Mouse (Mus musculus) 416B (cell line): Measurements from ENCODE around the gene Ncoa6.

ENCODE experiments used
- DNase-seq: peaks from one replicate; pipeline ENCODE4 v3.0.0; 2011; ENCODE audit warnings: low read depth

Gene Ncoa6

GRCm38 (mm10) chr2:155367635-155368284 lies 105.9 kb downstream of the Ncoa6 start:
- DNase-seq, result peak; percentile 49

- DNase-seq, result no peak
Observed at GRCm38 (mm10) chr2:155357686-155358399, 115.9 kb downstream of the Ncoa6 start.

- DNase-seq, result peak; percentile 96
Observed at GRCm38 (mm10) chr2:155356971-155357591, 116.6 kb downstream of the Ncoa6 start, which contains the start of gene Pigu. TSS of gene Pigu (minus strand) at chr2:155357430.

- DNase-seq, result no peak
Observed at GRCm38 (mm10) chr2:155354402-155354801, 119.3 kb downstream of the Ncoa6 start.

GRCm38 (mm10) chr2:155346670-155347069 lies 127.0 kb downstream of the Ncoa6 start:
- no peak for DNase-seq
